Mouse (Mus musculus) kidney, adult 2 months (tissue): ENCODE results near the gene Malsu1.

ENCODE experiments used
- CTCF ChIP-seq: fragments of 200-500 bp; conservative IDR thresholded peaks from 2 replicates; pipeline ENCODE4 v1.5.1; 2011; ENCODE audit warnings: low read depth, mild to moderate bottlenecking, control low read depth, low read length, moderate library complexity, mixed read lengths; ENCODE audit not compliant: insufficient read depth, insufficient read length
- POLR2A ChIP-seq: fragments of 200-500 bp; IDR thresholded peaks from one replicate; pipeline ENCODE4 v1.6.1; 2011; ENCODE audit warnings: low read depth, low read length, control low read depth

GRCm38 (mm10) chr6:49026496-49026895, 47.1 kb upstream of the Malsu1 start:
- TF ChIP-seq POLR2A (no peak), CTCF (no peak)
